Mouse (Mus musculus) olfactory bulb, adult 2 months (tissue): ENCODE data around the gene Osmr. TPM values are rescaled to one million over a fixed set of nuclear protein-coding genes. Genes with fewer than 3 reads are reported as not detected.
A peak's percentile ranks its signal among the peaks of the same experiment; 100 is the strongest.

Experiments used
- H3K27ac ChIP-seq: fragments of 200-500 bp; 2 replicates; pipeline ENCODE4 v1.5.1; 2012; ENCODE audit warnings: low read depth, low read length; ENCODE audit not compliant: insufficient read depth
- H3K4me1 ChIP-seq: fragments of 200-500 bp; 2 replicates; pipeline ENCODE4 v1.6.1; 2012; ENCODE audit warnings: low read length; ENCODE audit not compliant: control insufficient read depth, insufficient read depth
- H3K4me3 ChIP-seq: fragments of 200-500 bp; 2 replicates; pipeline ENCODE4 v1.5.1; 2012; ENCODE audit warnings: mild to moderate bottlenecking, low read depth, low read length, moderate library complexity; ENCODE audit not compliant: insufficient read depth
- CTCF ChIP-seq: fragments of 200-500 bp; IDR thresholded peaks from 2 replicates; pipeline ENCODE4 v1.5.1; 2012; ENCODE audit warnings: low read depth, mild to moderate bottlenecking, low read length, moderate library complexity; ENCODE audit not compliant: insufficient read depth
- POLR2A ChIP-seq: fragments of 200-500 bp; IDR thresholded peaks from 2 replicates; pipeline ENCODE4 v1.6.1; 2012; ENCODE audit warnings: mild to moderate bottlenecking, low read depth, low read length, moderate library complexity; ENCODE audit not compliant: insufficient read depth
- WGBS: fragments of 180-500 bp; shearing (Covaris S2); methylation state at CpG from one replicate; pipeline ENCODE4 v1.1.7; 2018; 5-methylcytosine and 5-hydroxymethylcytosine counted together
- polyA plus RNA-seq: library from polyadenylated mRNA; stranded (reverse); fragments of >200 nt; gene quantifications from 2 replicates; pipeline ENCODE4 v1.2.4, GENCODE M21; 2012; ENCODE audit warnings: low replicate concordance; ENCODE audit not compliant: missing spikeins, insufficient read depth, insufficient read length

The Osmr gene
- not detected in 2 replicates for polyA plus RNA-seq

- H3K27ac ChIP-seq, result no peak within 1 kb of the TSS
- H3K4me1 ChIP-seq, result peaks cover 12% of the 10 kb centered on the region
- TF ChIP-seq POLR2A (no peak), CTCF (no peak)
- peak within 1 kb of the TSS; percentile 36 for H3K4me3 ChIP-seq
- WGBS, result 8% methylated on average over 16 of the region's 16 CpGs
Observed at GRCm38 (mm10) chr15:6874601-6875019, at the start of gene Osmr. TSS of gene Osmr (minus strand) at chr15:6874969.

- no peak overlapping the region for H3K4me3 ChIP-seq
- TF ChIP-seq POLR2A (no peak), CTCF (no peak)
- WGBS, result 89% methylated on average over 6 of the region's 6 CpGs
- H3K4me1 ChIP-seq, result no peaks in the 10 kb centered on the region
- no peak overlapping the region for H3K27ac ChIP-seq
Observed at GRCm38 (mm10) chr15:6919406-6919805, 44.6 kb upstream of the Osmr start.

GRCm38 (mm10) chr15:6914163-6914562 is 39.4 kb upstream of the Osmr start:
- no peak for TF ChIP-seq CTCF
- no peak for TF ChIP-seq POLR2A
- H3K4me3 ChIP-seq, result no peak overlapping the region
- H3K4me1 ChIP-seq, result 0 out of 2 replicates have a peak, but pooled peaks cover 2% of the 10 kb centered on the region
- WGBS, result 92% methylated on average over 6 of the region's 6 CpGs
- H3K27ac ChIP-seq, result no peak overlapping the region

DNA sequence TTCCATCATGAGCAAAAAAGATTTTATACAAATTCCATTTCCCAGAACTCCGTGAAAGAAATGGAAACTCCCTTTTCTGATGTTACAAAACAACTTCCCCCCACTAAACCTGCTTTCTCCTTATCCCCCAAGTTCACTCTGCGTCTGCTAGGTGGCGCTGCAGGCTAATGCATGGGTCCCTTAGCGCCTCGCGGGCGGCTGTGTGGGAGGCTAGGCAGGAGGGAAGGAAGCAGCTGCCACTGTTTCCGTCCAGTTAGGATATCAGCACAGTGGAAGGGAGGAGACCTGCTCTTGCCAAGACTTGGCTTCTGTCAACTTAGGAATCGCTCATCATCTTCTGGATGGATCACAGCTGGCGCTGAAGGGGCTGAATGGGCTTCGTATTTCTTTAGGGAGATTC is 34.9 kb upstream of the Osmr start:
- Histone ChIP-seq H3K27ac (no peak overlapping the region), H3K4me3 (peak overlapping the region; percentile 44), H3K4me1 (0 out of 2 replicates have a peak, but pooled peaks cover 2% of the 10 kb centered on the region)
- 1% methylated on average over 11 of the region's 11 CpGs for WGBS
- peak; percentile 95 for TF ChIP-seq CTCF
- no peak for TF ChIP-seq POLR2A

DNA sequence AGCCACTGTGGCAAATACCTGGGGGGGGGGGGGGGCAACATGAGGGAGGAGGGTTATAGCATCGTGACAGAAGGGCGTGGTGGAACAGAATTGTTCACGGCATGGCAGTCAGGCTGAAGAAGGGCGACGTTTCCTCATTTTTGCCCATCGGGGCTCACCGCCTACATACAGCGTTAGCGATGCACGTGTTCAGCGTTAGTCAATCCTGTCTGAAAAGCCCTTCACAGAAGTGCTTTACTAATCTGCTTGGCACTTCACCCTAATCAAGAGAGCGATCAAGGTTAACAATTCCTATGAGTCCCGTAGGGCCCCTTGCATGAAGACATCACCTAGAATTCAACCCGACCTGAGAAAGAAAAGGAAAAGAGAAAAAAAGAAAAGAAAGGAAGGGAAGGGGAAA is 34.3 kb upstream of the Osmr start:
- Histone ChIP-seq H3K27ac (no peak overlapping the region), H3K4me1 (0 out of 2 replicates have a peak, but pooled peaks cover 2% of the 10 kb centered on the region), H3K4me3 (no peak overlapping the region)
- 64% methylated on average over 14 of the region's 14 CpGs for WGBS
- no peak for TF ChIP-seq POLR2A

DNA sequence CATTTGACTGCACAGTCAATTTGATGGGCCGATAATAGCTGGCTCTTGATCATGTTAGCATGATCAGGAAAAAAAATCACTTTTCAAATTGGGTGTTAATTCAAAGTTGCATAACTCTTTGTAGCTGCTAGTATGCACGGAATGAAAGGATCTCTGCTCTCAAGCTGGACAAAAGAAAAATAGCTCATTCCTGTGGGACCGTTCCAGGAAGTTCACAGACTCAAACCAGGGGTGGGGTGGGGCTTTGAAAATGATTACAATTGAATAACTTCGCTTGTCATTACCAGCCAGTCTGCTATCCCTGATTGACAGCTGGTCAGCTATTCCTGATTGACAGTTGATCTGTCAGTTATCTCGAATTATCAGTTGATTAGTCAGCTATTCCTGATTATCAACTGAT is 33.8 kb upstream of the Osmr start:
- 65% methylated on average over 5 of the region's 5 CpGs for WGBS
- TF ChIP-seq CTCF (no peak), POLR2A (no peak)
- Histone ChIP-seq H3K4me1 (0 out of 2 replicates have a peak, but pooled peaks cover 2% of the 10 kb centered on the region), H3K4me3 (no peak overlapping the region), H3K27ac (no peak overlapping the region)

GRCm38 (mm10) chr15:6906260-6907047 is 31.7 kb upstream of the Osmr start:
- 86% methylated on average over 19 of the region's 19 CpGs for WGBS
- Histone ChIP-seq H3K27ac (no peak overlapping the region), H3K4me1 (0 out of 2 replicates have a peak, but pooled peaks cover 2% of the 10 kb centered on the region), H3K4me3 (no peak overlapping the region)
- TF ChIP-seq POLR2A (no peak), CTCF (no peak)

DNA sequence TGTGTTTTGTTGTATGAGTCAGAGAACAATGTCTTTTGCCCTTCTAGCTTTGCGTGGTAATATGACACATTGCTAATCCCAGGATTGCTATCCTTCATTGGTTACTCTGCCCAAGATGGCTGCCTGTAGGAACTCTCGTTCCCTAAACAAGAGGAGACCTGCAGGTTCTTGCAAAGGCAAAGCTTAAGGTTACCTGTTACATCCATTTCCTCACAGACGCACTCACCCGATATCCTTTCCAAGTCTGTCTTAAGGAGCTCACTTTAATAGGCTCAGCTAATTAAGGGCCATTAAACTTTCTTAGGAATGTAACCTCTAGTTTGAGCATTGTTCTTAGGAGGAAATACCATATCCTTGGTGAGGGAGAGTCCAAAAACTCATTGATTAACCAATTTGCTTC is 31.0 kb upstream of the Osmr start:
- WGBS, result 92% methylated on average over 4 of the region's 4 CpGs
- Histone ChIP-seq H3K4me1 (0 out of 2 replicates have a peak, but pooled peaks cover 2% of the 10 kb centered on the region), H3K4me3 (no peak overlapping the region), H3K27ac (no peak overlapping the region)
- TF ChIP-seq CTCF (no peak), POLR2A (no peak)

- Histone ChIP-seq H3K27ac (no peak overlapping the region), H3K4me1 (no peaks in the 10 kb centered on the region), H3K4me3 (no peak overlapping the region)
- TF ChIP-seq CTCF, result no peak
- no peak for TF ChIP-seq POLR2A
- WGBS, result 81% methylated on average over 9 of the region's 9 CpGs
Observed at GRCm38 (mm10) chr15:6903286-6903975, 28.7 kb upstream of the Osmr start.
